Mouse (Mus musculus): ENCODE measurements at regions not wholly inside any gene's neighbourhood (a gene's known extent, or its start where the extent isn't known, plus 50 kb on each side); places are given as distances from the start of the nearest gene placed in this dataset.

- no peak for DNase-seq (ENCODE audit: extremely low spot score in 1 of 2, low spot score in 1 of 2)
Observed at GRCm38 (mm10) chr5:60599460-60600299, 1208.9 kb upstream of the G6pd2 start.

GRCm38 (mm10) chr5:60600300-60600648 lies 1208.3 kb upstream of the G6pd2 start:
- no peak for DNase-seq (ENCODE audit: extremely low spot score in 1 of 2, low spot score in 1 of 2)

DNA sequence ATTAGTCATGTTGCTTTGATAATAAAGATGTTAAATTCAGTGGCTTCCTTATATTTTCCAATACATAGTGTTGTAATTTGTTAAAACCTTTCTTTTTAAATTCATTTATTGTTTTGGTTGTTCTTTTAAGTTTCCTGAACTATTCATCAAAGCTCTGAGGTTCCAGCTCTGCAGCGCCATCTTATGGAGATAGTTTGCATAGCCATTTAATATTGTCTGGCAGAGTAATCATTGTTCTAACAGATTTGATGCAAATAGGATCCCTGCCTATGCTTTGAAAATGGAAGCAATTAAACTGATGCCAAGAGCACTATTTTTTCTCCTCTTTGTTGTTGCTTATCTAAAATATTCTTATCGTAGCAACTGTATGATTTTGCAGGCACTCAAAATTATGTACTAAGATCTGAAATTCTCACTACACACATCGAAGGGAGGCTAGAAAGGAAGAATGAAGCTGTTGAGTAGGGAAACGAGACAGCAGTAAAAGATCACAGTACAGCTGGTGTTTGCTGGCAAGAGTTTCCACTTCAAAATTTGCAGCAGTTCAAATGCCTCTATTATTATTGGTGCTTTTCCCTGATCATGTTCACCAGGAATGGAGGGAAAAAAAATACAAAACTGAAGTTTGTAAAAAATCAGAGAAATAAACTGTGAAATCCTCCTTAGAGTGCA lies 1199.5 kb upstream of the G6pd2 start:
- DNase-seq (ENCODE audit: extremely low spot score in 1 of 2, low spot score in 1 of 2) = peak; percentile 9 to 57
